Mouse (Mus musculus) mouse embryonic stem cell (cell line): ENCODE results near the gene Ccr9.
"Not testable (repeated sequence)": the region's sequence is repeated elsewhere in the genome, so short reads cannot be mapped to it uniquely, and the experiment has no call there.

ENCODE experiments used
- in situ Hi-C, 2 experiments: fragments of 300-500 bp; cut with MboI; formaldehyde crosslinking; loops; 1 replicate in 1 of 2; 3 replicates in 1 of 2; pipeline ENCODE4 v1.14.3; 2019 to 2020; ENCODE audit warnings: low sequenced_read_pairs in 2 of 2, low pct_unique_long_range_greater_than_20kb in 1 of 2, mixed read lengths in 1 of 2; ENCODE audit not compliant: unreplicated experiment in 1 of 2

Ccr9 gene

GRCm38 (mm10) chr9:123766996-123767395 is 88.8 kb downstream of the Ccr9 start:
- in situ Hi-C loops, result no loop called here

GRCm38 (mm10) chr9:123768443-123768842 is 90.2 kb downstream of the Ccr9 start:
- in situ Hi-C loops, result no loop called here

GRCm38 (mm10) chr9:123769532-123769931 is 91.3 kb downstream of the Ccr9 start:
- in situ Hi-C loops, result no loop called here

- in situ Hi-C loops, result not testable (repeated sequence)
Measured at GRCm38 (mm10) chr9:123773299-123773698, 95.1 kb downstream of the Ccr9 start.

GRCm38 (mm10) chr9:123788855-123789529 is 110.8 kb downstream of the Ccr9 start:
- in situ Hi-C loops, result no loop called here

GRCm38 (mm10) chr9:123796174-123796573 is 117.9 kb downstream of the Ccr9 start:
- in situ Hi-C loops, result no loop called here

- in situ Hi-C loops, result no loop called here
Measured at GRCm38 (mm10) chr9:123801527-123801926, 123.3 kb downstream of the Ccr9 start.

- in situ Hi-C loops, result no loop called here
Measured at GRCm38 (mm10) chr9:123802421-123802820, 124.2 kb downstream of the Ccr9 start.

- in situ Hi-C loops, result no loop called here
Measured at GRCm38 (mm10) chr9:123802896-123803295, 124.7 kb downstream of the Ccr9 start.

- in situ Hi-C loops, result no loop called here
Measured at GRCm38 (mm10) chr9:123805241-123805640, 127.0 kb downstream of the Ccr9 start.

GRCm38 (mm10) chr9:123806267-123806666 is 128.0 kb downstream of the Ccr9 start, which contains the start of gene Cxcr6:
Gene Cxcr6, plus strand, starts transcription at chr9:123806475.
- in situ Hi-C loops, result no loop called here

- in situ Hi-C loops, result no loop called here
Measured at GRCm38 (mm10) chr9:123808583-123808982, 130.3 kb downstream of the Ccr9 start.

GRCm38 (mm10) chr9:123811831-123812230 is 133.6 kb downstream of the Ccr9 start:
- in situ Hi-C loops, result no loop called here

GRCm38 (mm10) chr9:123814326-123814725 is 136.1 kb downstream of the Ccr9 start:
- in situ Hi-C loops, result no loop called here

GRCm38 (mm10) chr9:123814821-123815220 is 136.6 kb downstream of the Ccr9 start:
- in situ Hi-C loops, result no loop called here

- in situ Hi-C loops, result no loop called here
Measured at GRCm38 (mm10) chr9:123815444-123815843, 137.2 kb downstream of the Ccr9 start.

- in situ Hi-C loops, result no loop called here
Measured at GRCm38 (mm10) chr9:123815996-123816395, 137.8 kb downstream of the Ccr9 start.

GRCm38 (mm10) chr9:123818601-123819000 is 140.4 kb downstream of the Ccr9 start:
- in situ Hi-C loops, result no loop called here

GRCm38 (mm10) chr9:123826631-123827030 is 148.4 kb downstream of the Ccr9 start:
- in situ Hi-C loops, result no loop called here

GRCm38 (mm10) chr9:123828916-123829315 is 150.7 kb downstream of the Ccr9 start:
- in situ Hi-C loops, result no loop called here
